In genomic region chr13:98365766-98366421, GRCm38 (mm10) we compare ENCODE assay signal across 9 mouse cellular contexts. TPM values are rescaled to one million over a fixed set of nuclear protein-coding genes. Genes with fewer than 3 reads are reported as not detected.
DNase-seq lines count a peak whose midpoint lies in the region; ATAC-seq and TF ChIP-seq lines count a peak whose summit lies in the region.
"Had no signal": no experiment of that assay in that cellular context is flagged by ENCODE, and none has a peak within 500 bp of the region (broad histone marks: within the 10 kb centered on the region; RNA-seq: fewer than 3 reads in every experiment).

No protein-coding gene starts in this region.

- H3K27ac ChIP-seq in embryonic facial prominence, embryonic 14.5 days (replicated peaks; ENCODE audit: low read depth, low read length) = peak overlapping the region; percentile 35
- H3K27ac ChIP-seq in kidney, adult 2 months (ENCODE audit: insufficient read depth, low read depth, low read length) = no peak overlapping the region
- no peak overlapping the region for H3K27ac ChIP-seq in midbrain, embryonic 15.5 days
- no peak overlapping the region for H3K27ac ChIP-seq in cerebellum, adult 2 months (ENCODE audit: insufficient read depth, low read length)

- intact Hi-C loops in left cerebral cortex, postnatal 4 days (cut with DNase I) = loop anchor here (5.0 kb wide), 1 partner anchor 136 kb away; no protein-coding TSS in a partner anchor

- peaks cover 13% of the 10 kb centered on the region; the same call in 1 of the 2 replicates for H3K4me1 ChIP-seq in embryonic facial prominence, embryonic 14.5 days (ENCODE audit: control insufficient read depth, insufficient read depth, low read length)
- no peaks in the 10 kb centered on the region for H3K4me1 ChIP-seq in kidney, adult 2 months (ENCODE audit: control insufficient read depth, insufficient read depth, low read length)
- peaks cover 9% of the 10 kb centered on the region for H3K4me1 ChIP-seq in midbrain, embryonic 15.5 days
- H3K4me1 ChIP-seq in cerebellum, adult 2 months (ENCODE audit: control insufficient read depth, insufficient read depth, low read length) = no peaks in the 10 kb centered on the region

- H3K9me3 ChIP-seq in embryonic facial prominence, embryonic 14.5 days (ENCODE audit: control insufficient read depth, low read length) = no peaks in the 10 kb centered on the region
- no peaks in the 10 kb centered on the region for H3K9me3 ChIP-seq in midbrain, embryonic 15.5 days

- DNase-seq in left cerebral cortex, postnatal 4 days = peak; percentile 14
- no peak for DNase-seq in left cerebral cortex, adult 9 months (ENCODE audit: low spot score in 2 of 2)
- DNase-seq in embryonic facial prominence, embryonic 14.5 days (ENCODE audit: low spot score) = no peak
- DNase-seq in kidney, adult 2 months = no peak
- DNase-seq in cerebellum, adult 2 months = no peak
- no peak for DNase-seq in urinary bladder, adult 18-20 months (ENCODE audit: low spot score in 2 of 2)

- TF ChIP-seq POLR2A in kidney, adult 2 months (IDR thresholded peaks at IDR 0.05; ENCODE audit: low read depth, low read length) = no peak
- no peak for TF ChIP-seq POLR2A in cerebellum, adult 2 months (IDR thresholded peaks at IDR 0.05; ENCODE audit: borderline replicate concordance, insufficient read depth, low read length)

- peaks cover 85% of the 10 kb centered on the region for H3K27me3 ChIP-seq in embryonic facial prominence, embryonic 14.5 days (replicated peaks; ENCODE audit: control insufficient read depth, insufficient read depth, low read length)
- H3K27me3 ChIP-seq in kidney, adult 2 months (replicated peaks; ENCODE audit: control insufficient read depth, insufficient read depth, low read length) = peaks cover 8% of the 10 kb centered on the region
- H3K27me3 ChIP-seq in midbrain, embryonic 15.5 days (replicated peaks) = peaks cover 87% of the 10 kb centered on the region
- peaks cover 13% of the 10 kb centered on the region; the same call in 1 of the 2 replicates for H3K27me3 ChIP-seq in cerebellum, adult 2 months (ENCODE audit: control insufficient read depth, insufficient read depth, low read length)

- peak overlapping the region; percentile 62 for H3K4me2 ChIP-seq in embryonic facial prominence, embryonic 14.5 days (ENCODE audit: low read depth, low read length)
- peak overlapping the region; percentile 40 for H3K4me2 ChIP-seq in midbrain, embryonic 15.5 days

- WGBS in embryonic facial prominence, embryonic 14.5 days = under 1% methylated on average over 43 of the region's 52 CpGs
- 1% methylated on average over 52 of the region's 52 CpGs for WGBS in kidney, adult 2 months
- under 1% methylated on average over 52 of the region's 52 CpGs for WGBS in midbrain, embryonic 15.5 days
- WGBS in cerebellum, adult 2 months = 2% methylated on average over 52 of the region's 52 CpGs

- H3K36me3 ChIP-seq in embryonic facial prominence, embryonic 14.5 days (ENCODE audit: control insufficient read depth, insufficient read depth, low read length) = no peaks in the 10 kb centered on the region
- no peaks in the 10 kb centered on the region for H3K36me3 ChIP-seq in kidney, adult 2 months (ENCODE audit: control insufficient read depth, insufficient read depth, low read length)
- H3K36me3 ChIP-seq in midbrain, embryonic 15.5 days (replicated peaks) = no peaks in the 10 kb centered on the region

- H3K9ac ChIP-seq in embryonic facial prominence, embryonic 14.5 days (ENCODE audit: low read depth, low read length) = peak overlapping the region; percentile 53
- H3K9ac ChIP-seq in midbrain, embryonic 15.5 days = no peak overlapping the region

- peak overlapping the region; percentile 37 for H3K4me3 ChIP-seq in embryonic facial prominence, embryonic 14.5 days (ENCODE audit: low read depth, low read length)
- H3K4me3 ChIP-seq in kidney, adult 2 months (ENCODE audit: insufficient read depth, low read depth, low read length) = peak overlapping the region; percentile 20; the same call in 1 of the 2 replicates
- H3K4me3 ChIP-seq in midbrain, embryonic 15.5 days = peak overlapping the region; percentile 11
- no peak overlapping the region for H3K4me3 ChIP-seq in cerebellum, adult 2 months (replicated peaks; ENCODE audit: insufficient read depth, low read depth, low read length)

- TF ChIP-seq CTCF in kidney, adult 2 months (conservative IDR thresholded peaks at IDR 0.05; ENCODE audit: insufficient read depth, insufficient read length, low read depth, low read length) = no peak
- no peak for TF ChIP-seq CTCF in cerebellum, adult 2 months (IDR thresholded peaks at IDR 0.05; ENCODE audit: borderline replicate concordance, insufficient read depth, low read depth, low read length)

- peak; percentile 61; the same call in 1 of the 2 replicates for ATAC-seq in embryonic facial prominence, embryonic 14.5 days (ENCODE audit: low read depth)
- ATAC-seq in midbrain, embryonic 15.5 days (replicated peaks) = peak; percentile 20; the same call in 1 of the 2 replicates
- ATAC-seq in CD4-positive, CD25-positive, alpha-beta regulatory T cell, adult 4 months = no peak

RNA-seq across cellular contexts. Expression of gene Foxd1, which starts 11.9 kb away (rescaled TPM):
- 1 to 10 TPM; 2.2 to 2.3 TPM for total RNA-seq in left cerebral cortex, postnatal 4 days (2021)
- 2.9 and 3.6 TPM in 2 replicates for polyA plus RNA-seq in embryonic facial prominence, embryonic 14.5 days (2014; fragmentation: Nextera tagmentation; extraction: Ambion mirVana)
- 0.91 and 1.1 TPM in 2 replicates for polyA plus RNA-seq in kidney, adult 2 months (2012; rRNA removed)
- polyA plus RNA-seq in midbrain, embryonic 15.5 days (2015; fragmentation: Nextera tagmentation; extraction: Ambion mirVana) = 0.89 and 1.0 TPM in 2 replicates
- 0.49 and 0.73 TPM in 2 replicates for polyA plus RNA-seq in cerebellum, adult 2 months (2012; rRNA removed)
- not detected for polyA plus RNA-seq in CD4-positive, CD25-positive, alpha-beta regulatory T cell, adult 4 months (2017; shearing (Covaris generic))
- total RNA-seq: liver, adult 2 months had no signal
- polyA plus RNA-seq: liver, adult 2 months had no signal

RNA-seq across cellular contexts. Expression of gene Btf3, which starts 49.1 kb away (rescaled TPM):
- 100 to 1,000 TPM; 307 to 340 TPM for total RNA-seq in left cerebral cortex, postnatal 4 days (2021)
- 674 and 695 TPM in 2 replicates for polyA plus RNA-seq in embryonic facial prominence, embryonic 14.5 days (2014; fragmentation: Nextera tagmentation; extraction: Ambion mirVana)
- 153 and 173 TPM in 2 replicates for polyA plus RNA-seq in kidney, adult 2 months (2012; rRNA removed)
- polyA plus RNA-seq in midbrain, embryonic 15.5 days (2015; fragmentation: Nextera tagmentation; extraction: Ambion mirVana) = 426 and 445 TPM in 2 replicates
- polyA plus RNA-seq in cerebellum, adult 2 months (2012; rRNA removed) = 426 and 441 TPM in 2 replicates
- 100 to 1,000 TPM; 721 to 726 TPM for polyA plus RNA-seq in CD4-positive, CD25-positive, alpha-beta regulatory T cell, adult 4 months (2017; shearing (Covaris generic))
